Mouse (Mus musculus): ENCODE measurements around the gene Ldlrap1. TPM values are rescaled to one million over a fixed set of nuclear protein-coding genes. Genes with fewer than 3 reads are reported as not detected.
A peak's percentile ranks its signal among the peaks of the same experiment; 100 is the strongest.

Gene Ldlrap1
- total and polyA plus RNA-seq, 3 experiments, result 1.4 to 3.7 (median 2.2) TPM

DNA sequence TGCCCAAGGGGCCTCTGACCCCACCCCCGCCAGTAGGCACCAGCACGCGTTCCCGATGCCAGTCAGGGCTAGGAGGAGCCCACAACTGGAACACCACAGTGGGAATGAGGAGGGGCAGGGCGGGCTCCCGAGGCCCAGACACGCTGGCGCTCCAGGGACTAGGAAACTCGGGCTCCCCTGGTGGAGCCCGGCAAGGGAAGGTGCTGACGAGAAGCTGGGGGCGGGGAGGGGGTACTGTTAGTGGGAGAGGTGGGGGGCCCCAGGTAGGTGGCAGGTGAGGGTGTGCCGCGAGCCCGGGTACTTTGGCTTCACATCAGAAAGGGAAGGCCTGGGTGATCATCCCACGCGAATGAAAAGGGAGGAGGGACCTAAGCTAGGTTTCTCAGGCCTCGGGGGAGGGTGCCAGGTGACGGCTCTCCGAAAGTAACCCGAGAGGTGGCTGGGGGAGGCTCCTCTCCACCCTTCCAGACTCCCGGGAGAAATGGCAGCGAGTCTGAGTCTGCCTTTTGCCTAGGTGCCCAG is 859 bp downstream of the Ldlrap1 start:
- Histone ChIP-seq H3K4me3 (replicated peaks in 1 of 3; ENCODE audit: low read depth in 2 of 3, low read length in 2 of 3, poor library complexity in 1 of 3) (peak overlapping the region; percentile 44 to 63 (median 60)), H3K4me2 (ENCODE audit: insufficient read depth, low read depth, poor library complexity, severe bottlenecking) (peak overlapping the region; percentile 85), H3K4me1 (ENCODE audit: control insufficient read depth in 1 of 2, insufficient read depth in 2 of 2) (peaks cover 10 to 38% of the 10 kb centered on the region in 2 experiments), H3K27ac (ENCODE audit: insufficient read depth, low read depth) (no peak overlapping the region), H3K27me3 (replicated peaks) (peaks cover 48% of the 10 kb centered on the region), H3K79me2 (replicated peaks; ENCODE audit: control insufficient read depth, extremely low read depth, insufficient read depth, poor library complexity, severe bottlenecking) (no peaks in the 10 kb centered on the region), H3K36me3 (replicated peaks in 1 of 2; ENCODE audit: control insufficient read depth in 1 of 2, insufficient read depth in 1 of 2, low read length in 1 of 2) (no peaks in the 10 kb centered on the region), H3K9me3 (replicated peaks; ENCODE audit: low read length) (no peaks in the 10 kb centered on the region), H3K9ac (ENCODE audit: insufficient read depth, low read depth) (peak overlapping the region; percentile 56; the same call in 1 of the 2 replicates)
- dilution Hi-C loops (cut with MboI; ENCODE audit: extremely low pct_ligation_motif_present, extremely low pct_unique_long_range_greater_than_20kb, low sequenced_read_pairs), result no loop called here
- in situ Hi-C loops (cut with MboI; ENCODE audit: low pct_ligation_motif_present, low pct_unique_long_range_greater_than_20kb, low sequenced_read_pairs), result no loop called here
- no peak for TF ChIP-seq NELFE (IDR thresholded peaks at IDR 0.05; ENCODE audit: low read depth, low read length)
- TF ChIP-seq RCOR1 (conservative IDR thresholded peaks at IDR 0.05; ENCODE audit: low read depth, low read length), result no peak
- no peak for TF ChIP-seq EP300 (IDR thresholded peaks at IDR 0.05; ENCODE audit: low read length)
- no peak for TF ChIP-seq TBP (conservative IDR thresholded peaks at IDR 0.05; ENCODE audit: low read depth, low read length)
- no peak for TF ChIP-seq JUN (IDR thresholded peaks at IDR 0.05; ENCODE audit: insufficient read depth, low read depth, low read length)
- TF ChIP-seq IRF4 (IDR thresholded peaks at IDR 0.05; ENCODE audit: low read depth, low read length), result no peak
- no peak for TF ChIP-seq POLR2AphosphoS2 (IDR thresholded peaks at IDR 0.05; ENCODE audit: low read depth, low read length)
- no peak for TF ChIP-seq BHLHE40 (IDR thresholded peaks at IDR 0.05; ENCODE audit: low read depth, low read length)
- TF ChIP-seq UBTF (IDR thresholded peaks at IDR 0.05; ENCODE audit: low read depth, low read length), result no peak
- no peak for DNase-seq (ENCODE audit: extremely low read depth)

DNA sequence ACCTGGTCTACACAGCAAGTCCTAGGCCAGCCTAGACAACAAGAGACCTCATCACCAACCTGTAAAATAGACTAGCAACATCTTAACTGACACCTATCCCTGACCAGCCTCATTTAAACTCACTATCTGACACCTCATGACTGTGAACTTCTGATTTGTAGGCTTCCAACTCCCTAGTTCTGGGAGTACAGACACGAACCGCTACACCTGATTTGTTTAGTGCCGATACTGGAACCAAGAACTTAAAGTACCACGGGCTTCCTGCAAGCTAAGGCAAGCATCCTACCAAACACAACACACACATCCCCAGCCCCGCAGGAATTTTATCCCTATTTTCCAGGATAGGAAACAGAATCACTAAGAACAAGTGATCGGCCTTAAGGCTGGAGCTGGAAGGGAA is 1.5 kb downstream of the Ldlrap1 start:
- in situ Hi-C loops (cut with MboI; ENCODE audit: low pct_ligation_motif_present, low pct_unique_long_range_greater_than_20kb, low sequenced_read_pairs), result no loop called here
- H3K4me1 ChIP-seq (ENCODE audit: control insufficient read depth in 1 of 2, insufficient read depth in 2 of 2), result peaks cover 10 to 38% of the 10 kb centered on the region in 2 experiments
- no peaks in the 10 kb centered on the region for H3K36me3 ChIP-seq (replicated peaks in 1 of 2; ENCODE audit: control insufficient read depth in 1 of 2, insufficient read depth in 1 of 2, low read length in 1 of 2)
- no peak for TF ChIP-seq SIN3A (IDR thresholded peaks at IDR 0.05; ENCODE audit: low read length)
- TF ChIP-seq KAT2A (IDR thresholded peaks at IDR 0.05; ENCODE audit: insufficient replicate concordance, low read length), result no peak
- no peak for TF ChIP-seq TCF12 (IDR thresholded peaks at IDR 0.05; ENCODE audit: low read depth, low read length)
- TF ChIP-seq JUND (conservative IDR thresholded peaks at IDR 0.05; ENCODE audit: low read depth, low read length), result no peak
- no peak for TF ChIP-seq POLR2AphosphoS2 (IDR thresholded peaks at IDR 0.05; ENCODE audit: low read depth, low read length)
- no peak for TF ChIP-seq USF1 (IDR thresholded peaks at IDR 0.05; ENCODE audit: low read depth, low read length)
- TF ChIP-seq ZKSCAN1 (IDR thresholded peaks at IDR 0.05; ENCODE audit: borderline replicate concordance, low read depth, low read length), result no peak
- no peak for TF ChIP-seq CHD1 (IDR thresholded peaks at IDR 0.05; ENCODE audit: low read depth, low read length)
- no peak for TF ChIP-seq CTCF (conservative IDR thresholded peaks at IDR 0.05 in 1 of 2, IDR thresholded peaks at IDR 0.05 in 1 of 2; ENCODE audit: low read depth in 2 of 2, low read length in 2 of 2)
- no peak for TF ChIP-seq ELF1 (IDR thresholded peaks at IDR 0.05; ENCODE audit: low read depth, low read length)
- TF ChIP-seq ETS1 (conservative IDR thresholded peaks at IDR 0.05; ENCODE audit: low read depth, low read length), result no peak
- TF ChIP-seq MAX (IDR thresholded peaks at IDR 0.05; ENCODE audit: low read length), result no peak
- no peak overlapping the region for H3K4me3 ChIP-seq (replicated peaks in 1 of 3; ENCODE audit: low read depth in 2 of 3, low read length in 2 of 3, poor library complexity in 1 of 3)
- peaks cover 44% of the 10 kb centered on the region for H3K27me3 ChIP-seq (replicated peaks)
- H3K79me2 ChIP-seq (replicated peaks; ENCODE audit: control insufficient read depth, extremely low read depth, insufficient read depth, poor library complexity, severe bottlenecking), result no peaks in the 10 kb centered on the region
- H3K27ac ChIP-seq (ENCODE audit: insufficient read depth, low read depth), result no peak overlapping the region
- no peak for DNase-seq (ENCODE audit: extremely low read depth)
- H3K9me3 ChIP-seq (replicated peaks; ENCODE audit: low read length), result no peaks in the 10 kb centered on the region
- no peak overlapping the region for H3K9ac ChIP-seq (ENCODE audit: insufficient read depth, low read depth)
- dilution Hi-C loops (cut with MboI; ENCODE audit: extremely low pct_ligation_motif_present, extremely low pct_unique_long_range_greater_than_20kb, low sequenced_read_pairs), result no loop called here
- H3K4me2 ChIP-seq (ENCODE audit: insufficient read depth, low read depth, poor library complexity, severe bottlenecking), result no peak overlapping the region

Data from CH12.LX (cell line).